Mouse (Mus musculus): ENCODE measurements around the gene Tprgl. TPM values are rescaled to one million over a fixed set of nuclear protein-coding genes. Genes with fewer than 3 reads are reported as not detected.

Tprgl gene
- polyA plus RNA-seq, 1 experiment from 2014 or later = 184 TPM

DNA sequence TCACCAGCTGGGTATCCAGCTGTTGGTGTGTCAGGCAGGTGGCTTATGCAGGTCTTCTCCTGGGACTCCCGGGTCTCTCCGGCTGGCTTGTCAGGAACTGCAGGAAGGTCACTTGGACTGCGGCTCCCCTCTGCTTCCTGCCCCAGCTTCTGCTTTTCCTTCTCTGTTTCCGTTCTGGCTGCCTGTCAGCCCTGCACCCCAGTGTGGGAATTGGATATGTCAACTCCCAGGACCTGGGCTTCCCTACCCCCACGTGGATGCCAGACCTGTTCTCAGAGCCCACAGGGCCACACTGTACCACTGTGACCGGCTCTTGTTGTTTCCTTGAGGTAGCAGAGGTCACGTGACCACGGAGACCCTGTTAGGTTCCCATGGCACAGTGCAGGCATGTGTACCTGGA is 28.5 kb upstream of the Tprgl start:
- H3K36me3 ChIP-seq (ENCODE audit: control insufficient read depth, insufficient read depth, low read length) = no peaks in the 10 kb centered on the region
- H3K9me3 ChIP-seq (ENCODE audit: control insufficient read depth, low read length) = no peaks in the 10 kb centered on the region
- no peak for ATAC-seq (ENCODE audit: low read depth)

DNA sequence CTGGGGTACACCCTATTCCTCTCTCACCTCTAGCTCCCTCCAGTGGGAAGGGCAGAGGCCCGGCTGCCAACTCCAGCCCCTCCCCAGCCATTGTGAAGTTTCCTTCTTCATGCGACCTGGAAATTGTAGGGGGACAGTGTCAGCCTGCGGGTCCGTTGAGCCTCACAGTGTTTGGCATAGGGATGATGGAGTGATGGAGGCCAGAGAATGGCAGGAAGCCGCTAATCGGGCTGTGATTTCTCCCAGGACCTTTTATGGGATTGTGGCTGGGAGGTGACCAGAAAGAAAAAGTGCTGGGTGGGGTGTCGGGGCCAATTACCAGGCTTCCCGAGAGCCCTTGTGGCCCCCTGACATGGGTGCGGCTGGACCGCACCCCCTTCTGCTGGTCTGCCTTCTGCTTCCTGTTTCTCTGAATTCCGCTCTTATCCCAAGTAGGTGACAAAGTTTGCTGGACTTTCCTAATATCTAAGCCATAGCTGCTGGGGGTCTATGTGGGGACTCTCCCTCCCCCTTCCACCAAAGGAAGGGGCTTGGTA is 25.6 kb upstream of the Tprgl start:
- Histone ChIP-seq H3K9ac (replicated peaks; ENCODE audit: low read depth, low read length) (no peak overlapping the region), H3K27ac (ENCODE audit: low read depth, low read length) (no peak overlapping the region), H3K4me2 (ENCODE audit: low read depth, low read length) (no peak overlapping the region), H3K4me3 (ENCODE audit: low read depth, low read length) (no peak overlapping the region), H3K27me3 (ENCODE audit: control insufficient read depth, insufficient read depth, low read length) (no peaks in the 10 kb centered on the region), H3K4me1 (ENCODE audit: control insufficient read depth, insufficient read depth, low read length) (no peaks in the 10 kb centered on the region), H3K36me3 (ENCODE audit: control insufficient read depth, insufficient read depth, low read length) (no peaks in the 10 kb centered on the region), H3K9me3 (ENCODE audit: control insufficient read depth, low read length) (no peaks in the 10 kb centered on the region)
- WGBS = 73% methylated on average over 10 of the region's 11 CpGs
- ATAC-seq (ENCODE audit: low read depth) = no peak

More for the DNA sequence above, 28.5 kb upstream of the Tprgl start:
- H3K9ac ChIP-seq (replicated peaks; ENCODE audit: low read depth, low read length) = no peak overlapping the region
- no peak overlapping the region for H3K27ac ChIP-seq (ENCODE audit: low read depth, low read length)
- 76% methylated on average over 8 of the region's 8 CpGs for WGBS
- H3K4me2 ChIP-seq (ENCODE audit: low read depth, low read length) = no peak overlapping the region
- no peaks in the 10 kb centered on the region for H3K4me1 ChIP-seq (ENCODE audit: control insufficient read depth, insufficient read depth, low read length)
- no peak overlapping the region for H3K4me3 ChIP-seq (ENCODE audit: low read depth, low read length)
- no peaks in the 10 kb centered on the region for H3K27me3 ChIP-seq (ENCODE audit: control insufficient read depth, insufficient read depth, low read length)

DNA sequence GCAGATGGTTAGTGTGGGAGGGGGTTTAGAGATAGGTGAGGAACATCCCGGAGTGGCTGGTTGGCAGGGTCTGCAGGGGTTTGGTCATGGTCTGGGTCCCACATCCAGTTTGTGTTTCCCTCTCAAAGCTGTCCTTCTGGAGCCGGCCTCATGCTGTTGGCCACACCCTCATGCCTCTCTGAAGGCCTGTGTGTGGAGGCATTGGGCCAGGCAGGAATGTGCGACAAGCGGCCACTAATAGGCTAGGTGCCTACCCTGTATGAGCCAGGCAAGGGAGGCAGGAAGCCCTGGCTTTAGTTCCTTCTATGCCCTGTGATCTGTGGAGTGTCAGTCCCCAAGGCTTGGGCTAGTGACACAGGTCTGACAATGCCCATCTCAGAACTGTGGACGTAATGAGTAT is 24.5 kb upstream of the Tprgl start:
- no peaks in the 10 kb centered on the region for H3K9me3 ChIP-seq (ENCODE audit: control insufficient read depth, low read length)
- H3K27me3 ChIP-seq (ENCODE audit: control insufficient read depth, insufficient read depth, low read length) = no peaks in the 10 kb centered on the region
- no peak overlapping the region for H3K27ac ChIP-seq (ENCODE audit: low read depth, low read length)
- no peaks in the 10 kb centered on the region for H3K36me3 ChIP-seq (ENCODE audit: control insufficient read depth, insufficient read depth, low read length)
- no peak overlapping the region for H3K9ac ChIP-seq (replicated peaks; ENCODE audit: low read depth, low read length)
- no peaks in the 10 kb centered on the region for H3K4me1 ChIP-seq (ENCODE audit: control insufficient read depth, insufficient read depth, low read length)
- no peak for ATAC-seq (ENCODE audit: low read depth)
- no peak overlapping the region for H3K4me3 ChIP-seq (ENCODE audit: low read depth, low read length)
- H3K4me2 ChIP-seq (ENCODE audit: low read depth, low read length) = no peak overlapping the region
- WGBS = 79% methylated on average over 5 of the region's 5 CpGs

DNA sequence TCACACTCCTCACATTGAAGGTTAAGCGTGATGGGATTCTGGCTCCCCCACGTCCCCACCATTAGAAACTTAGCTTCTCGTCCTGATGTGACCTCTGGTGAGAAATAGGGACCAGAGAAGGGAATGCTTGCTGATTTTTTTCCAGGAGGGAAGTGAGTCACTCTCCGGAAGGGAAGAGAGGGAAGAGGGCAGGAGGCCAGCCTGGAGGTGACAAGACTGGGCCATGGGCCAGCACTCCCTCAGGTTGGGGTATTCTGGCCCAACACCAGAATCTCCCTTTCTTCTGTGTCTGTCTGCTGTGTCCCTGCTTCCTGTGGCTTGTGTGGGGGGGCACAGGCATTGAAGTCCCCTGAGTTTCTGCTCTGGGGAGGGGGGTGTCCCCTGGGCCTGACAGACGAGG is 23.1 kb upstream of the Tprgl start:
- Histone ChIP-seq H3K36me3 (ENCODE audit: control insufficient read depth, insufficient read depth, low read length) (no peaks in the 10 kb centered on the region), H3K4me1 (ENCODE audit: control insufficient read depth, insufficient read depth, low read length) (no peaks in the 10 kb centered on the region), H3K27me3 (ENCODE audit: control insufficient read depth, insufficient read depth, low read length) (no peaks in the 10 kb centered on the region), H3K9ac (replicated peaks; ENCODE audit: low read depth, low read length) (no peak overlapping the region), H3K4me2 (ENCODE audit: low read depth, low read length) (no peak overlapping the region), H3K9me3 (ENCODE audit: control insufficient read depth, low read length) (no peaks in the 10 kb centered on the region), H3K4me3 (ENCODE audit: low read depth, low read length) (no peak overlapping the region), H3K27ac (ENCODE audit: low read depth, low read length) (no peak overlapping the region)
- ATAC-seq (ENCODE audit: low read depth) = no peak
- WGBS = 88% methylated on average over 5 of the region's 5 CpGs

DNA sequence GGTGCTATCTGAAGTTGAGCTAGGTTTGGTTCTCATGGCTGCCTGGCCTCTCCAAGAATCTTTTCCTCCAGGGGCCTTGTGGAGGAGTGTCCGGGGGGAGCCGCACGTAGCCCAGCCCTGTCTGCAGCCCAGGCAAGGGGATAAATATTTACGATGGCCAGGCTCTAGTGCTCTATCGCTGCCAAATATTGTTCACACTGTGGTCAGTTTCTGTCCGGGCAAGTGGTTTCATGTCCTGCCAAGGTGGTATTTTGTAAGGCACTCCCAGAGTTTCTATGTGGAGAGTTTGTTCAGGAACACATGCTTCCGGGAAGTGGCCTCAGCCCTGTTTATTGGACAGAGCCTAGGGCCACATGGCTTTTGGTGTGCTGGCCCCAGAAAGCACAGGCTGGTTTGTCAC is 20.5 kb upstream of the Tprgl start:
- H3K9me3 ChIP-seq (ENCODE audit: control insufficient read depth, low read length) = no peaks in the 10 kb centered on the region
- no peaks in the 10 kb centered on the region for H3K4me1 ChIP-seq (ENCODE audit: control insufficient read depth, insufficient read depth, low read length)
- no peak overlapping the region for H3K4me2 ChIP-seq (ENCODE audit: low read depth, low read length)
- H3K27me3 ChIP-seq (ENCODE audit: control insufficient read depth, insufficient read depth, low read length) = no peaks in the 10 kb centered on the region
- ATAC-seq (ENCODE audit: low read depth) = no peak
- WGBS = 91% methylated on average over 7 of the region's 7 CpGs
- no peaks in the 10 kb centered on the region for H3K36me3 ChIP-seq (ENCODE audit: control insufficient read depth, insufficient read depth, low read length)
- H3K4me3 ChIP-seq (ENCODE audit: low read depth, low read length) = no peak overlapping the region
- H3K27ac ChIP-seq (ENCODE audit: low read depth, low read length) = no peak overlapping the region
- H3K9ac ChIP-seq (replicated peaks; ENCODE audit: low read depth, low read length) = no peak overlapping the region

DNA sequence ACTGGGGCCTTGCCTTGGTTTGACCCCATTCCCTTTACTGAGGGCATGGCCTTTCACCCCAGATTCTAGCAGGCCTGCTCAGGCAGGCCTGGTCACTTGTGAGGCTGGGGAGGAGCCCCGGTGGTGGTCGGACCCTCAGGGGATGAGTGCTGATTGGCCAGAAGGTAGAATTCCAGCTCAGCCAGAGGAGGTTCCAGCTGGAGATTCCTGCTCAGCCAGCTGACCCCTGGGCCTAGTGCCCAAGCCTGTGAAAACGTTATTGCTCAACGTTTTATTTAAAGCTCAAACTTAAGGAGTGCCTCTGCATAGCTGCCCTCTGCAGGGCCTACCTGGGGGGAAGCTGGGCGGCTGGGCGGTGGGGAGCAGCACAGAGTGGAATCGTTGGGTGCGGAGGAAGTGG is 16.8 kb upstream of the Tprgl start:
- H3K36me3 ChIP-seq (ENCODE audit: control insufficient read depth, insufficient read depth, low read length) = no peaks in the 10 kb centered on the region
- no peaks in the 10 kb centered on the region for H3K4me1 ChIP-seq (ENCODE audit: control insufficient read depth, insufficient read depth, low read length)
- H3K27me3 ChIP-seq (ENCODE audit: control insufficient read depth, insufficient read depth, low read length) = peaks cover 2% of the 10 kb centered on the region
- WGBS = 66% methylated on average over 8 of the region's 8 CpGs
- no peak overlapping the region for H3K27ac ChIP-seq (ENCODE audit: low read depth, low read length)
- H3K4me3 ChIP-seq (ENCODE audit: low read depth, low read length) = no peak overlapping the region
- no peak overlapping the region for H3K9ac ChIP-seq (replicated peaks; ENCODE audit: low read depth, low read length)
- no peak for ATAC-seq (ENCODE audit: low read depth)
- H3K9me3 ChIP-seq (ENCODE audit: control insufficient read depth, low read length) = no peaks in the 10 kb centered on the region
- no peak overlapping the region for H3K4me2 ChIP-seq (ENCODE audit: low read depth, low read length)

DNA sequence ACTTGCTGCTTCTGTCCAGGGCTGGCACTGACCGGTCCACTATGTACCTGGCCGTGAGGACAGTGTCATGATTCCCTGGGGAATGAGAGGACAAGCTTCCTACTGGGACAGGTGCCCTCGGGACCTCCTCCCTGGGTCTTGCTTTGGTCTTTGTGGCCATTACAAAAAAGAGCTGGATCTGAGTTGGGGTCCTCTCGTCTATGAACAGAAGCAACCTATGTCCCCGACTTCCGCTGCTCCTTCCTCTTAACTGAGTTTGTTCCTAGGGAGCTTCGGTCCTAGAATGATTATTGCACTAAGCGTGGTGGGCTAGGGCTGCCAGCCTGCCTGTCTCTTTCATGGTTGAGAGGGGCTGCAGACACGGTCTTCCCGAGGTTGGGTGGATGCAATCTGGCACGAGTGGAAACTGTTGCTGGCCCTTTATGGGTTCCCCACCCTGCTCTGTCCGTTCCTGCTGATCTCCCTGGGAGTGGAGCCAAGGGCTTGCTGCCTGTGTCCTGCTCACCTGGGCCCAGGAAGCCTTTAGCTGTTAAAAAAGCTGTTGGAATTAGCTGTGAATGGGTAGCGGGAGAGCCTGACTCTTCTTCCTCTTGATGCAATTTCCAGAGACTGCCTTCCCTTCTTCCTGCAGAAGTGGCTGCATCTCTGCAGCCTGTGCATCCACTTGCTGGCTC is 11.6 kb upstream of the Tprgl start:
- 37% methylated on average over 13 of the region's 13 CpGs for WGBS
- Histone ChIP-seq H3K36me3 (ENCODE audit: control insufficient read depth, insufficient read depth, low read length) (no peaks in the 10 kb centered on the region), H3K4me3 (ENCODE audit: low read depth, low read length) (peak overlapping the region; percentile 42), H3K4me2 (ENCODE audit: low read depth, low read length) (peak overlapping the region; percentile 92), H3K27ac (ENCODE audit: low read depth, low read length) (no peak overlapping the region), H3K9ac (replicated peaks; ENCODE audit: low read depth, low read length) (no peak overlapping the region), H3K27me3 (ENCODE audit: control insufficient read depth, insufficient read depth, low read length) (peaks cover 38% of the 10 kb centered on the region), H3K4me1 (ENCODE audit: control insufficient read depth, insufficient read depth, low read length) (peaks cover 5% of the 10 kb centered on the region), H3K9me3 (ENCODE audit: control insufficient read depth, low read length) (no peaks in the 10 kb centered on the region)
- ATAC-seq (ENCODE audit: low read depth) = no peak

DNA sequence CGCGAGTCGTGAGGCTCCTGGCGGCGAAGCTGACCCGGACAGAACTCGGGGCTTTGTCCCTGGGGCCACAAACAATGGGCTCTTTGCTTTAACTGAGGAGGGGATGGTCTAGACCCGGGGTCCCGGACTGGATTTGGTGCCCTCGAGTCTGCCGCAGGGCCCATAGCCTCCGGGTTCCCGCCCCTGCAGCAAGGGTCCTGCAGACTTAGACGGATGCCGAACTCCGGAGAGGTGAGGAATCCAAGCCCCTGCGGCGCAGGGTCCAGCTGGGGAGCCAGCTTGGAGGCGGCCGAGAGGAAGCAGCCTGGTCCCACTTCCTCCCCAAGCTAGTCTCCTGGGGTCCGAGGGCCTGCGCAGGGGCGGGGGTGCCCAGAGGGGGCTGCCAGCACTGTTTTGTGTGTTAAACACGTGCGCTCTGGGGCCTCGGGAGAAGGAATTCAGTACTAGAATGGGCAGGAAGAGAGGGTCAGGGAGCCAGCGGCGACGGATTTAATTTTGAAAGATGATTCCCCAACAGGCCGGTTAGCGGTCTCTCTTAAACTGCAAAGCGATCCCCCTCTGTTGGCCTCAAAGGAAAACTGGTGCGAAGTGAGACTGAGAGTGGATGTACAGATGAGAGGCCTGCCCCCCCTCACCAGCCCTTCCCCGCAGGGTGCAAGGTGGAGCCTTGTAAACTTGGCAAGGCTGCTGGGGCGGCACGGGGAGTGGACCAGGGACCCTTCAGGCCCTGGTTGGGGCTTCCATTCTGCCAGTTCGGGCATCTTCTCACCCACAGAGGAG is 10.9 kb upstream of the Tprgl start:
- no peaks in the 10 kb centered on the region for H3K9me3 ChIP-seq (ENCODE audit: control insufficient read depth, low read length)
- WGBS = under 1% methylated on average over 37 of the region's 37 CpGs
- peaks cover 5% of the 10 kb centered on the region for H3K4me1 ChIP-seq (ENCODE audit: control insufficient read depth, insufficient read depth, low read length)
- peak overlapping the region; percentile 41 for H3K9ac ChIP-seq (replicated peaks; ENCODE audit: low read depth, low read length)
- H3K4me3 ChIP-seq (ENCODE audit: low read depth, low read length) = peak overlapping the region; percentile 42
- H3K27ac ChIP-seq (ENCODE audit: low read depth, low read length) = no peak overlapping the region
- ATAC-seq (ENCODE audit: low read depth) = peak; percentile 42
- H3K4me2 ChIP-seq (ENCODE audit: low read depth, low read length) = peak overlapping the region; percentile 92
- H3K36me3 ChIP-seq (ENCODE audit: control insufficient read depth, insufficient read depth, low read length) = no peaks in the 10 kb centered on the region
- H3K27me3 ChIP-seq (ENCODE audit: control insufficient read depth, insufficient read depth, low read length) = peaks cover 38% of the 10 kb centered on the region

DNA sequence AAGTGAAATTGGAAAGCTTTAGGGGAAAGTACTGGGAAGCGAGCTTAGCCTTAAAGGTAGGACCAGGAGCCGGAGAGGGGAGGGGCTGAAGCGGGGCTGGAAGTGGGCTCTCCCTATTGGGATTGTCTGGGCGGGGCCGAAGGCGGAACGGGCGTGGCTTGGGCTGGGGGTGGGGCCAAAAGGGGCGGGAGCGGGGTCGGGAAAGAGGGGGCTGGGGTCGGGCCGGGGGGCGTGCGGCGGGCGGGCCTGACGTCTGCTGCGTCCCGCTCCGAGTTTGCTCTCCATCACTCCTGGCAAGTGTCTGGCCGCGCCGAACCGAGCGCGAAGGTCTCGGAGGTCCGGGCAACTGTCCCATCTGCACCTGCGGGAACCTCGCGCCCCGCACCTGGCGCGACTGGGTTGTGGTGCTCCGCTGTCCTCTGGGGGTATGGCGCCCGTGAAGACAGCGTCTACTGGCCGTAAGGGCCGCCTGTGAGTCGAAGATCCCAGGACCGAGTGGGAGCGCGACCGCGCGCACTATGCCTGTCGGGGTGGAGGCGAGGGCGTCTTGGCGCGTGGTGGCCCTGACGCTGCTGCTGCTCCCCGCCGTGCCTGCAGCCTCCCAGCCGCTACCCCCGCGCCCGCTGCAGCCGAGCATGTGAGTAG is 10.2 kb upstream of the Tprgl start, which contains the start of gene Megf6:
TSS of gene Megf6 (plus strand) at position 225 of the 645 bp plus-strand sequence.
- peak within 1 kb of the TSS; percentile 42 for H3K4me3 ChIP-seq (ENCODE audit: low read depth, low read length)
- peaks cover 38% of the 10 kb centered on the region for H3K27me3 ChIP-seq (ENCODE audit: control insufficient read depth, insufficient read depth, low read length)
- WGBS = under 1% methylated on average over 54 of the region's 61 CpGs
- H3K27ac ChIP-seq (ENCODE audit: low read depth, low read length) = no peak within 1 kb of the TSS
- ATAC-seq (ENCODE audit: low read depth) = peak; percentile 53
- H3K9me3 ChIP-seq (ENCODE audit: control insufficient read depth, low read length) = no peaks in the 10 kb centered on the region
- H3K36me3 ChIP-seq (ENCODE audit: control insufficient read depth, insufficient read depth, low read length) = no peaks in the 10 kb centered on the region
- peak within 1 kb of the TSS; percentile 41 for H3K9ac ChIP-seq (replicated peaks; ENCODE audit: low read depth, low read length)
- H3K4me2 ChIP-seq (ENCODE audit: low read depth, low read length) = peak within 1 kb of the TSS; percentile 92
- peaks cover 5% of the 10 kb centered on the region for H3K4me1 ChIP-seq (ENCODE audit: control insufficient read depth, insufficient read depth, low read length)

Data from neural tube, embryonic 14.5 days (tissue).